Mouse (Mus musculus) left cerebral cortex, adult 9 months (tissue): ENCODE measurements at regions not wholly inside any gene's neighbourhood (a gene's known extent, or its start where the extent isn't known, plus 50 kb on each side); places are given as distances from the start of the nearest gene placed in this dataset.
"Not testable (repeated sequence)": the region's sequence is repeated elsewhere in the genome, so short reads cannot be mapped to it uniquely, and the experiment has no call there.

Experiments used
- DNase-seq, 2 experiments: peaks; one replicate each; pipeline ENCODE4 v3.0.0; 2022; ENCODE audit warnings: low spot score in 2 of 2

DNA sequence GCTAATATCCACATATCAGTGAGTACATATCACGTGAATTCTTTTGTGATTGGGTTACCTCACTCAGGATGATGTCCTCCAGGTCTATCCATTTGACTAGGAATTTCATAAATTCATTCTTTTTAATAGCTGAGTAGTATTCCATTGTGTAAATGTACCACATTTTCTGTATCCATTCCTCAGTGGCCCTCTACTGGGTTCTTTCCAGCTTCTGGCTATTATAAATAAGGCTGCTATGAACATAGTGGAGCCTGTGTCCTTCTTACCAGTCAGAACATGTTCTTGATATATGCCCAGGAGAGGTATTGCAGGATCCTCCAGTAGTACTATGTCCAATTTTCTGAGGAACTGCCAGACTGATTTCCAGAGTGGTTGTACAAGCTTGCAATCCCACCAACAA lies 884.0 kb upstream of the Lrrc4c start:
- DNase-seq: not testable (repeated sequence)

DNA sequence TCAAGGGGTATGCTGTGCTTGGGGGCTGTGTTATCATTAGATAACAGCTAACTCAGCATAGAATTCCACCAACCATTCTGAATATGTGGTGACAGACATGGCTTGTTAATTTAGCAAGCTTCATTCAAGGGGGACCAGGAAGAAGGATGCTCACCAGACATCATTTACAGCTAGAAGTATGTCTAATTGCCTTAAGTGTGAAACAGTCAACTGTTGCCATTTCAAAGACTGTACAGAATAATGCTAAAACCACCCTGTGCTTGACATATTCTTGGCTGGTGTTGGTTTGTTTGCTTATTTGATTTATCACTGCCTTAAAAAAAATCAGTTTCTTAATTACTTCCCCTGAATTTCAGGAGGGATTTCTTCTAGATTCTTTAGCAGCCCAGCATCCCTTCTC lies 877.0 kb upstream of the Lrrc4c start:
- DNase-seq: no peak

DNA sequence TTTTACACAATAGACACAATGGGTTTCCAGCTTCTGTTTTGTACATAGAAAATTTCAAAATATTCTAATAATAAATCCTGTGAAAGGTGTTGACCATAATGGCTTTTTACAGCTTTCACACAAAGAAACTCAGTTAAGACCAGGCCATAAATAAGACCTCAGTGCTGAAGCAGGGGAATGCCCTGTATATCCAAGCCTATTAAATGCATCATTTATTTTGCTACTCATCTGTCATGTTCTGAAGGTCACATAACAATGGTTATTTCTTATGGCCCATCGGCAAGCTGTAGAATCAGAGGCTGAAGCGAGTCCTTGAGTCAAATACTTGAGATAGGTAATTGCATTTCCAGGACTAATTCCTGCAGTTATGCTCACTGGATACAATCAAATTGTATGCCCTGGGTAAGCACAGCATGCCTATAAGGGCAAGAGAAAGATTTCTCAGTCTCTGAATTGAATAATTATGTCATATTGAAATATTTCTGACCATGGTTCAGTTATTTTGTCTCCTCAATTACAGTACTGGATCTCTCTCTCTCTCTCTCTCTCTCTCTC lies 874.6 kb upstream of the Lrrc4c start:
- DNase-seq: no peak

DNA sequence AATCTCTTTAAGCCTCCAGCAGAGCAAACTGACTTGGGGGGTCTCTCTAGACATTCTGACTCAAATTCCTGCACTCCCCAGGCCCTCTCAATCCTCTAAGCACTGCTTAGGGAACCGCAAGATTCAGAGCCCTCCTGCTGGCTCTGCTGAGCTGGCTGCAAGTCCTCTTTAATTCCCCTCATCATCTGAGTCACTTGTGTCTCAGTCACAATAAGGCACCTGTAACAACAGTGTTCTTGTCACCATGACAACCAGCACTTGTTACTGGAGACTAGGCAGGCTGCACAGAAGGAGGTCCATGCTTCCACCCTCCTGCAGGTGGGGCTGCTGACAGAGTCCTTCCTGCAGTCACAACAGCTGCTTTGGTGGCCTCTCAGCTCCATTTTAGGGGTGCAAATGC lies 869.1 kb upstream of the Lrrc4c start:
- DNase-seq: peak; percentile 15 to 31

DNA sequence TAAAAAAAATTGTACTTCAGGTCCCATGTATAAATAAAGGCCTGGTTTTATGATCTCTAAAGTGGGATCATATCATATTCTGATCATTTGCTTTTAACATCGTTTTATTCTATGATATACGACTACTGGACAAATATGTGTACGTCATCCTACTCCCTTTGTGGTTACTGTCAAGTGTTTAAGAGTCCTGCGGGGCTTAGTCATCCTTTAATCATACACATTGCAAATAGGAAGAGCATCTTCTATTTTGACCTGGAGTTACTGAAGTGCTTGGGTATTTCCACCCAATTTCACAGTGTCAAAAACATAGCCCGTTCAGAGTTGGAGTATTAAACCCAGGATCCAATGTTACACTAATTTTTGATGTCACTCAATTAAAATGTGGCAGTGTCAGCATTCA lies 838.1 kb upstream of the Lrrc4c start:
- no peak for DNase-seq

DNA sequence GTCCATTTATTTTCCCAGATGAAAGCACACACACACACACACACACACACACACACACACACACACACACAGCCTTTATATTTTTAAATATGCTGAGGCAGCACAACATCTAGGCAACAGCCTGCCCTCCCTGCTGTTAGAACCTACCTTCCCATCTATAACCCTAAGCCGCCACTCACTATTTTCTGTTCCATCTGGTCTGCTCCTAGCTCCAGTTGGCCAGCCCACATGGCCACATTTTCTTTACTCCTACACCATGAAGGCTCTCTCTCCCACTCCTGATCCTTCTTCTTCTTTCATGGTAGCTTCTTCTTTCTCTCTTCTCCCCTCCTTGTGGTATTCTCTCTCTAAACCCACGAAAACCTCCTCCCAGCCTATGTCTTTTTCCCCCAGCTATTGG lies 834.6 kb upstream of the Lrrc4c start:
- DNase-seq: peak in 1 of 2 experiments; percentile 30

DNA sequence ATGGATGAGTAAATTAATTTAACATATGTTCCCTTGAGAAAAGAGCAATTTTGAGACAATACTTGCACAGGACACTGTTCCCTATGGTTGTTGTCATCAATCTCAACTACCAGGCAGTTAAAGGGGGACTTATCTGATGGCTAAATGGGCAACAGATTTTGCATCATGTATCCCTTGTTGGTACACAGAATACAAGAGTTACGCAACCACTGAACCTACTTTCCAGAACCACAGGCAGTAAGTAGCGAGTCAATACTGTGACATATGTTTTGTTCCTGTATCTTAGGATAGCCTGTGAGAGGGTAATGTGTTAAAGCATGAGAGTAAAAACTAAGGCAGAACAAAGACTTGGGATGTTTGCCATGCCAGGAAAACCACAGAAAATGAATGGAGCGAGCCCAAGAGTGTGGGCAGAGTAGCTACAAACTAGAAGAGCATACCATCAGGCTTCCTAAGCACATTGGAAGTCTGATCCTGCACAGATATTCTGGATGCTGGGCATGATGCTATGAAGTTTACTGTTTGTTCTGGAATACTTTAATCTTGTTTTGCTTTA lies 830.3 kb upstream of the Lrrc4c start:
- peak in 1 of 2 experiments; percentile 44 for DNase-seq

DNA sequence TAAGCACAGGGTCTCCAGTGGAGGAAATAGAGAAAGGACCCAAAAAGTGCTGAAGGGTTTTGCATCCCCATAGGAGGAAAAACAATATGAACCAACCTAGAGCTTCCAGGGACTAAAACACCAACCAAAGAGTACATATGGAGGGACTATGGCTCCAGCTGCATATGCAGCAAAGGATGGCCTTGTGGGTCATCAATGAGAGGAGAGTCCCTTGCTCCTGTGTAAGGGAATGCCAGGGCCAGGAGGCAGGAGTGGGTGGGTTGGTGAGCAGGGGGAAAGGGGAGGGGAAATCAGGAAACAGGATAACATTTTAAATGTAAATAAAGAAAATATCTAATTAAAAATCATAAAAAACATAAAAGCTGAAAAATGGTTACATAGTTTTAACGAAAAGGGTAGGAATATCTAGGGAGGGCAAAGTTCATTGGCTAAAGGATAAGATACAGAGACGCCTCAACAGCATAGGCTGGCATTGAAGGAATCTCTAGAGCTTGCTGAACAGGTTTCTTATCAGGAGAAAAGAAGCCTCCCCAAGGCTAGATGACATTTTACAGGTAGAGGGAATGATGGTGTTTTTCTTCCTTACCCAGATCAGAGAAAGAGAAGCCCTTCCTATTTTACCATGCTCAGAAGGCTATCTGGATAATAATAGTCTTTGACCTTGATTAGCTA lies 823.8 kb upstream of the Lrrc4c start:
- DNase-seq: no peak

DNA sequence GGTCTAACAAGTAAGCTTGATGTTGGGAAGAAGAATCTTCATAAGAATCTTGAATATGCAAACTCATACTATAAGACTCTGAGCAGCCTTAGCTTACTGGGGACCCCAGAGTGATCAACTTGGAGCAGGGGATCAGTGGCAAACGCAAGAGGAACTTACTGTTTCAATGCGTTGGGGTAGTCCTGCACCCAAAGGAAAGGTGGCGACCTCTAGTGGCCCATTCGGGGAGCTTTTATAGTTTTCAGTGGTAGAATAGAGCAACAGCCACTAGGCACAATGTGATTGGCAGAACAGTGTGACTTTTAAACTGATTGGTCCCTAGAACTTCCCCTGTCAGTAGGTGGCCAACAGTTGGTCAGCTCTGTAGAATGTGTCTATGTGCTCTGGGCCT lies 823.3 kb upstream of the Lrrc4c start:
- DNase-seq: no peak

DNA sequence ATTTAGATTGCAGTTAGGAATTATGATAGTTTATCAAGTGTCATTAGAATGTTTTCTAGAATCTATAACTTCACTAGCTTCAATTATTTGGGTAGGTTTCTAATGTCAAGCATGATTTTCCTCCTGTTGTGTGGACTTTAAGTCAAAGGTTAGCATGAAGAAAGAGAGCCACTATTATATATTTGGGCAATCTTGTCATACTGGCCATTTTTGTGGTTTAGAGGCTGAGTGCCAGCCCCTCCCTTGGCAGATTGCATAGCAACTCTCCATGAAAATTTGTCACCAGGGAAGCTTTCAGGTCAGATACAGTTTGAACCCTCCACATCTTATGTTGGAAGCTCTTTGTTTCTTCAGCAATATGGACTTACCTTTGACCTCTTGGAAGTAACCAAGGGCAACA lies 806.7 kb upstream of the Lrrc4c start:
- no peak for DNase-seq

DNA sequence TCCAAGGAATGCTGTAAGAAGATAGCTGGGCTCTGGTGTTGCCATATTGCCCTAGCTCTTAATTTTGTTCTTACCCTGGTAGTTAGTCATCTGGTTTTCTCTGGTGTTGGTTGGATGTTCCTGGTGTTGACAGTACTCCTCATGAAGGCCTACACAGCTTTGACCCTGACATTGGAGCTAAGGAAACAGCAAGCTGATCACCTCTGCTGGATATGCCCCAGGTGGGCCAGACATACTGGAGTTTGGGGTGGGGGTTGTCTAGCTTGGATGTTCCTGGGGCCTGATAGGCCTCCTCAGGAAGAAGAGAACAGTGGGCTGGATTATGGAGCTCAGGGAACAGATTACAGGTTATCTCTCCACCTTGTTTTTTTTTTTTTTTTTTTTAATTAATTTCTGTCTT lies 796.3 kb upstream of the Lrrc4c start:
- no peak for DNase-seq

DNA sequence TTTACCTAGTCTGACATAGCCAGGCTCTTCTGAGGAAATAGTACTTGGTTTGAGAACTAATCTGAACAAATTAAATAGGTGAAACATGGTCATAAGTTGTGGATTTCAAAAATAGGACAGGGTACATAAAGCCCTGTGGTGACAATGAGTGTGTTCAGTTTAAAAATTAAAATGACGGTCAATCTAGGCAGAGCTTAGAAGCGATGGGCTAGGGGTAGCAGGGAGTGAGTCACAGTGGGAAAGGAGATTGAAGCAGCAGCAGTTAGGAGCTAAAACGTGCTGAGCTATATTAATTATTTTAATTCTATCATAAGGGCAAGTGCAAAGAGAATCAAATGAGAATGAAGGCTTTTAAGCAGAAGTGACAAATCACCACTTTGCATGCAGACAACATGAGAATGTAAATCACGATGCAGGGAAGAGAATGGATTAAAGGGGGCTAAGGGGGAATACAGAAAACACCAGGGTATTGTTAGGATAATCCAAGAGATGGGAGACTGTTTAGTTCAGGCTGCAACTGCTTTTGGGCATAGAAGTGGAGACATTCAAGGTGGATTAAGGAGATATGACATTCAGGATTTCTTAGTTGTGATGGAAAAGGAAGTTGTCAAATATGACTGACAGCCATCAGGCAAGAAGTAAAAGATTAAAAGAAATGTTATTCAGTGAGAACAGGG lies 793.2 kb upstream of the Lrrc4c start:
- no peak for DNase-seq

DNA sequence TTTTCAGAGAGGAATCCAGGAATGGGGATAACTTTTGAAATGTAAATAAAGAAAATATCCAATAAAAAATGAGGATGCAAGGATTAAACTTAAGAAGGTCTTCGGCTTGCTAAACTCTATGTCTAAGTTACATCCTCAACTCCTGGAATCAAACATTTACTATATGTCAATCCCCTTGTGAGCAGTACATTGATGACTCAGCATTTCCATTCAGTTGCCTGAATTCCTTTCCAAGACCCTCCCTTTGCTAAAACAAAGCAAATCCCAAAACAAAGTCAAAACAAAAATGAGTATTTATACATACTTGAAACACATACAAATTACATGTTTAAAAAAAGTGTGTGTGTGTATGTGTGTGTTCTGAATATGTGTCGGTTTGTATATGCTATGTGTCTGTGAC lies 753.9 kb upstream of the Lrrc4c start:
- DNase-seq: no peak

DNA sequence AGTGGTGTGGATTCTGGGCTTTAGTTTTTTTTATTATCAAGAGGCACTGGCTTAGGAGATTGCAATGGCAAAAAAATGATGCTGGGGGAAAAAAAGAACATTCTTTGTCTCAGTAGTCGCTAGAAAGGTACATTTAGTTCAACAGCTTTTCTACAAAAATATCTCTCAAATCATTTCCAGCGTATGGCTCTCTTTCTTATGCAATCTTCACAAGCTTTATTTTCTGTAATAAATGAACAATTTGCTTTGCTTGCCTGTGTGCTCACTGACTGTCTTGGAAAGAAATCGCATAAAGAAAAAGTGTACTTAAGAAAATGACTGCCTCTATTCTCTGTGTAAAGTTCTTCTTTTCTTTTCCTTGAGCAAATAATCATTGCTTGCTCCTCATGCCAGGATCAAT lies 742.1 kb upstream of the Lrrc4c start:
- no peak for DNase-seq

DNA sequence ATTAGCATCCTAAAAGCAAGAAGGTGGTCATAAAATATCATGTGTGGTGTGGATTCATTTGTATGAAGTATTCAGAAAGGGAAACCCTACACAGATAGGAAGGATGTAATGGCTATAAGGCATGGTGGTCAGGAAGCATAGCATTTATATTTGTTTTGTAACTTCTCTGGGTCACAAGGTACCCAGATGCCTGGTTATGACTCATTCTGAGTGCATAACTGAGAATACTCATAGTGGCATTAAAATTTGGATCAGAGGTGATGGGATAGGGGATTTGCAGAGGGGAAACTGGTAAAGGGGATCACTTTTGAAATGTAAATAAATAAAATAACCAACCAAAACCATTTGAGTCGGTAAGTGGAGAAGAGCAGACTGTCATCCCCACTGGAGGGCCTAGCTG lies 738.8 kb upstream of the Lrrc4c start:
- no peak for DNase-seq

DNA sequence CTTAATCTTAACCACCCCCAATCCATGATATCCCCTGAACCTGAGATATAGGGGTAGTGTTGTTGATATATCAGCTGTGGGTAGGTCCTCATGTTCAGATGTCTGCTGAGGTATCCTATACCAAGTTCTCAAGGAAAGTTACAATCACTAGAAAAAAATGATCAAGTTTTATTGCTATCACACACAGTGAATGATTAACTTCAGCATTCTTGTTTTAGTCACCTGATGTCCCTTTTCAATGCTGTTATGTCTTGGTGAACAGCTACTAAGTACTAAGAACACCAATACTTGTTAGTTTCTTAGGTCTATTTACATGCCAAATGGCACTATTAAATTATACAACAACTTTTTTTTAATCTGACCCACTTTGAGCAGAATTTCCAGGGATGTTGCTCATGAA lies 732.0 kb upstream of the Lrrc4c start:
- DNase-seq: no peak

DNA sequence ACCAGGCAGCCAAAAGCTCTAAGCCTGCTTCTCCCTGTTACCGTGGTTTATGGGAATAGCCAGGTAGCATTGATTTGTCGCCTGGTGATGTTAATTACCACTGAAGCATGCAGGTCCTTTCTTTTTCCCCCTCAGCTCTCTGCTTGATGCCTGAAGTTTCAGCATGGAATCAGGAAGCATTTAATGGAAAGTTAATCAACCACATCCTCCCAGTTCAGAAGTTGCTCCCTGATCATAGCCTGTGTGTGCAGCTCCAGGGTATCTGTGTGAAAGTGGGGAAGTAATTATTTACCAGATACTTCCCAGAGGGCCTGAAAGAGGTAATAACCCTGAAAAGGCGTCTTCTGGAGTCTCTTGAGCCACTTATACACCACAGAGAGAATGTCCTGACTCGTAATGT lies 730.9 kb upstream of the Lrrc4c start:
- no peak for DNase-seq

DNA sequence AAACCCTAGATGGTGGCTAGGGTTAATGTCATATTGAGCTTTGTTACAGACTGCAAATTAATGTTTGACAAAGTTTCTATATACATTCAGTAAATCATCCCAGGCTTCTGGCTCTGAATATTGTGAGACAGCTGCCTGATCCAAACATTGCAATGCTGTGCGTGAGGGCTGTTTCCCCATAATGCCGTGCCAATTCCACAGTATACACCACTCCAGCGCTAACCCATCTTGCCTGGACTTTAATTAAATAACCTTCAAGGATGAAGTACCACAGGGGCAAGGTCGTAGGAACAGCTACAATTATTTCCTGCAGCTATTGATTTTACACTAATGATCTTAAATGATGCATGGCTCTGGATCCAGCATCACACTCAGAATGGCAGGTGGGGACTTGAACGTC lies 704.6 kb upstream of the Lrrc4c start:
- DNase-seq: no peak

DNA sequence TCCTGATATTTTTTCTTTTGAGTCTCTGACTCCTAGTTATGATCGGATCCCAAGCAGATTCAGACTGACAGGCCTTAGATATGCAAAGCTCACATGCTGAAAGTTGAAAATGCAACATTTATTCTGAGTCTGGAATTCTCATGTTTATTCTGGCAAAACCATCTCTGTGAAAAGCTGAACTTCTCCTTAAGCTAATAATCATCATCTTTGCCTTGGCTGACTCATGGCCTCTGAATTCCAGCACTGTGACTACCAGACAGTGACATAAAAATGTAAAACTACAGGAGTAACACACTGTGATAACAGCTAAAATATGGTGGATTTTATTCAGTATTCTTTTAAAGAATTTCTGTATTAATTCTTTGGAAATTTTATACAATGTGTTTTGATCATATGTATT lies 680.4 kb upstream of the Lrrc4c start:
- no peak for DNase-seq

DNA sequence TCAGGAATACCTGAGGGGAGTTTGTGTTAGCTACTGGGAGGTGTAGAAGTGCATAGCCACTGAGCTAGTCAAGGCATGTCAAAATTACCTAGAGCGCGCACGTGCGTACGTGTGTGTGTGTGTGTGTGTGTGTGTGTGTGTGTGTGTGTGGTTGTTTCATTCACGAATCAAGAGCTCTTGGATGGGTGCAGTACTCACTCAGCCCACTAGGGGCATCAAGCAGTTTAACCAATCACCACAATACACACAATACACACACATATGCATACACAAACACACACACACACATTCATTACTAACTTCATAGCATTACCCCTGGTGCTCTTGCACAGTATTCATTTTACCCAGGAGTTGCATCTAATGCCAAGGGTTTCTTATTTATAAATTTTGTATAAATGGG lies 643.6 kb upstream of the Lrrc4c start:
- DNase-seq: no peak

DNA sequence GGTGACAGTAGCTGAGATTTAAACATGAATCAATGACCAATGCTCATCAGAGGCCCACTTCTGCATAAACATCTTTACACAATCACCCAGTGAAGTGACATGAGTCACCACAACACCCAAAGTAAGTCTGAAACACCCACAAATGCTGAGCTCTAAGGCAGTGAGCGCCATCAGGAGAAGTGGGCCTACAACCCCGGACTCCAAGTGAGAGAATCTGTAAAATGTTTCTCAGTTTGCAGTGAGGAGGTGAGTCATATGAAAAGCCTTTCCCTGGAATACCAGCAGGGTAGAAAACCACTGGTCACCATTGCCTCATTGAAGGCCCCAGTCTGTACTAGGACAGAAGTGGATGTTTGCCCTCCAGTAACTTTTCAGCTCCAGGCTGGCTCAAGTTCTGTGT lies 602.6 kb upstream of the Lrrc4c start:
- no peak for DNase-seq
